Mouse (Mus musculus) liver, embryonic 14.5 days (tissue): ENCODE data around the gene Myh9. TPM values are rescaled to one million over a fixed set of nuclear protein-coding genes. Genes with fewer than 3 reads are reported as not detected.

Experiments used
- ATAC-seq: fragments of 200-750 bp; cut with Nextera tagmentation; 2 replicates; pipeline ENCODE4 v1.8.0; 2017; ENCODE audit warnings: moderate number of reproducible peaks, mild to moderate bottlenecking, moderate library complexity; ENCODE audit not compliant: insufficient read depth
- DNase-seq, 3 experiments: peaks; one replicate each; pipeline ENCODE4 v3.0.0-alpha.2; 2012 to 2013; ENCODE audit warnings: low read depth in 3 of 3, low spot score in 3 of 3
- H3K27ac ChIP-seq: fragments of 300-500 bp; sonication (generic); 2 replicates; pipeline ENCODE4 v1.5.1; 2014; ENCODE audit warnings: moderate library complexity, mild to moderate bottlenecking, control low read depth, inconsistent platforms
- H3K27me3 ChIP-seq: fragments of 300-500 bp; sonication (generic); 2 replicates; pipeline ENCODE4 v1.6.1; 2014; ENCODE audit warnings: mild to moderate bottlenecking, low read length, moderate library complexity; ENCODE audit not compliant: control insufficient read depth, insufficient read depth
- H3K36me3 ChIP-seq: fragments of 300-500 bp; sonication (generic); replicated peaks from 2 replicates; pipeline ENCODE4 v1.6.1; 2014; ENCODE audit warnings: low read depth; ENCODE audit not compliant: control insufficient read depth, insufficient read depth
- H3K4me1 ChIP-seq, 2 experiments: fragments of 200-500 bp in 1 of 2; fragments of 300-500 bp in 1 of 2; sonication (generic) in 1 of 2; replicated peaks; 2 replicates each; pipeline ENCODE4 v1.6.1; 2012 to 2014; ENCODE audit warnings: antibody characterized with exemption in 1 of 2, inconsistent platforms in 1 of 2, low read length in 1 of 2; ENCODE audit not compliant: control insufficient read depth in 2 of 2, insufficient read depth in 2 of 2
- H3K4me2 ChIP-seq: fragments of 300-500 bp; sonication (generic); 2 replicates; pipeline ENCODE4 v1.6.1; 2014; ENCODE audit warnings: low read depth, mild to moderate bottlenecking, control low read depth, moderate library complexity
- H3K4me3 ChIP-seq, 2 experiments: fragments of 200-500 bp in 1 of 2; fragments of 300-500 bp in 1 of 2; sonication (generic) in 1 of 2; 2 replicates each; pipeline ENCODE4 v1.5.1; 2012 to 2014; ENCODE audit warnings: low read depth in 2 of 2, low read length in 2 of 2, mild to moderate bottlenecking in 2 of 2, control low read depth in 1 of 2, inconsistent platforms in 1 of 2, moderate library complexity in 1 of 2; ENCODE audit not compliant: insufficient read depth in 1 of 2
- H3K9ac ChIP-seq: fragments of 300-500 bp; sonication (generic); replicated peaks from 2 replicates; pipeline ENCODE4 v1.6.1; 2014; ENCODE audit warnings: mild to moderate bottlenecking, control low read depth, moderate library complexity
- H3K9me3 ChIP-seq: fragments of 300-500 bp; sonication (generic); 2 replicates; pipeline ENCODE4 v1.6.1; 2016; ENCODE audit warnings: low read length, mixed read lengths; ENCODE audit not compliant: control insufficient read depth
- CTCF ChIP-seq: IDR thresholded peaks from 2 replicates; pipeline ENCODE4 v1.5.1; 2016; ENCODE audit warnings: antibody characterized with exemption, low read depth, control low read depth
- EP300 ChIP-seq: IDR thresholded peaks from 2 replicates; pipeline ENCODE4 v1.6.1; 2016; ENCODE audit warnings: antibody characterized with exemption, low read depth
- WGBS: fragments of 180-500 bp; shearing (Covaris S2); extraction: QIAGEN DNeasy Blood & Tissue Kit; methylation state at CpG from one replicate; pipeline ENCODE4 v1.1.7; 2014; ENCODE audit not compliant: insufficient replicate concordance; 5-methylcytosine and 5-hydroxymethylcytosine counted together
- polyA plus RNA-seq, 2 experiments: library from polyadenylated mRNA; depleted of rRNA in 1 of 2; stranded (reverse) in 1 of 2; unstranded in 1 of 2; fragments of >200 nt; fragmentation: Nextera tagmentation in 1 of 2; extraction: Ambion mirVana in 1 of 2; gene quantifications; 2 replicates each; pipeline versions ENCODE4 v1.2.1 to v1.2.3; 2012 to 2014

The Myh9 gene
- polyA plus RNA-seq (2012; rRNA removed) (14.2 and 21.9 TPM in 2 replicates), polyA plus RNA-seq (2014; fragmentation: Nextera tagmentation; extraction: Ambion mirVana) (21.3 and 23.1 TPM in 2 replicates)

DNA sequence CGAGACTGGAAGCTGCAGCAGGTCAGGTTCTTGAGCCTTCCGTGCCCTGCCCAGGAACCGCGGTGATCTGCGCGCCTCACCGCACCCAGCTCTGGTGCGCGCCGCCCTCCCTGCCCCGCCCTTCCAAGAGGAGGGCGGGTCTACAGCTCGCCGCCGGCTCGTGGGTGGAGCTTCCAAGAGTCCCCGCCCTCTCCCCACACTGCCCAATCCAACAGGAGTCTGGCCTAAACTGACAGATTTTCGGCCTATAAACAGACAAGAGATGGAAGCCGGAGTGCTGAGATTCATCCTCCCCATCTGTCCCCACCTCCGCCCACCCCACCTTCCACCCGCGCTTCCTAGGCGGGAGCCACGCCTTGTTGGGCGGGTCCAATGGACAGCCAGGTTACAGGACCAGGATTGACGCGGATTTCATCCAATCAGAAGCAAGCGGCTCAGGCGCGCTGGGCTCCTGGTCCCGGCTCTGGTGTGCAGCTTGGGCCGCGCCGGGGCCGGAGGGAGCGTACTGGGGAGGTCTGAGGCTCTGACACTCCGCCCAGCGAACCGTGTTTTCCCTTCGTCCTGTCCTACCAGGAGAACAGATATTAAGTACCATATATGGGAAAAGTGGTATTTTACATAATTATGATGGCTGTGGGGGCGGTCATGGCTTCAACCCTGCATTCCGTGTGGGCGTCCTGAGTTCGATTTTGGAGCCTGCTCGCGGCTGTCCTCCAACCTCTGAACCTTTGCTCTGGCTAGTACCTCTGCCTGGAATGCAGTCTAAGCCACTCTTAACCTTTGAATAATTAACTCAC, at the start of gene Myh9:
Myh9 (minus strand) TSS at position 129 of the 797 bp plus-strand sequence.
- TF ChIP-seq CTCF (no peak), EP300 (peak; percentile 33)
- peak within 1 kb of the TSS; percentile 79 for H3K27ac ChIP-seq
- WGBS: under 1% methylated on average over 44 of the region's 46 CpGs

DNA sequence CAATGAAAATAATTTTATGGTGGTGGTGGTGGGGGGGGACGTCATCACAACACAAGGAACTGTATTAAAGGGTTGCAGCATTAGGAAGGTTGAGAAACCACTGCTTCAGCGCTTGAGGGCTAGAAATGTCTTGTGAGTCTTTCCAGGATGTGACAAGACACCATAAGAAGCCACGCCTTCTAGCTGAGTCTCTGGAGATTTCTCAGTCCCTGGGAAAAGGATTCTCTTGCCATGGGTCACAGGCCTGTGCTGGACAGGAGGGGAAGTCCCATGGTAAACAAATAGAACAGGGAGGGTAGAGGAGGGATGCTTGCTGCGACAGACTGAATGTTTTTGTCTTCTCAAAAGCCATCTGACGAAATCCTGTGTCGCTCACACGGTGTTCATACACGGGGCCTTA, 49.8 kb upstream of the Myh9 start:
- no peak overlapping the region for H3K4me2 ChIP-seq
- 67% methylated on average over 8 of the region's 8 CpGs for WGBS
- no peaks in the 10 kb centered on the region for H3K4me1 ChIP-seq
- no peak overlapping the region for H3K9ac ChIP-seq
- DNase-seq (no peak), ATAC-seq (no peak)
- no peaks in the 10 kb centered on the region for H3K27me3 ChIP-seq
- H3K4me3 ChIP-seq: no peak overlapping the region
- TF ChIP-seq CTCF (no peak), EP300 (no peak)
- H3K27ac ChIP-seq: no peak overlapping the region
- H3K36me3 ChIP-seq: no peaks in the 10 kb centered on the region
- H3K9me3 ChIP-seq: no peaks in the 10 kb centered on the region

More for the DNA sequence above, at the start of gene Myh9:
- Histone ChIP-seq H3K27me3 (no peaks in the 10 kb centered on the region), H3K4me3 (peak within 1 kb of the TSS; percentile 78 to 96), H3K9me3 (no peaks in the 10 kb centered on the region), H3K9ac (peak within 1 kb of the TSS; percentile 81), H3K36me3 (no peaks in the 10 kb centered on the region), H3K4me2 (peak within 1 kb of the TSS; percentile 88), H3K4me1 (peaks cover 16 to 25% of the 10 kb centered on the region in 2 experiments)
- ATAC-seq (peak; percentile 91), DNase-seq (peak; percentile 99)

DNA sequence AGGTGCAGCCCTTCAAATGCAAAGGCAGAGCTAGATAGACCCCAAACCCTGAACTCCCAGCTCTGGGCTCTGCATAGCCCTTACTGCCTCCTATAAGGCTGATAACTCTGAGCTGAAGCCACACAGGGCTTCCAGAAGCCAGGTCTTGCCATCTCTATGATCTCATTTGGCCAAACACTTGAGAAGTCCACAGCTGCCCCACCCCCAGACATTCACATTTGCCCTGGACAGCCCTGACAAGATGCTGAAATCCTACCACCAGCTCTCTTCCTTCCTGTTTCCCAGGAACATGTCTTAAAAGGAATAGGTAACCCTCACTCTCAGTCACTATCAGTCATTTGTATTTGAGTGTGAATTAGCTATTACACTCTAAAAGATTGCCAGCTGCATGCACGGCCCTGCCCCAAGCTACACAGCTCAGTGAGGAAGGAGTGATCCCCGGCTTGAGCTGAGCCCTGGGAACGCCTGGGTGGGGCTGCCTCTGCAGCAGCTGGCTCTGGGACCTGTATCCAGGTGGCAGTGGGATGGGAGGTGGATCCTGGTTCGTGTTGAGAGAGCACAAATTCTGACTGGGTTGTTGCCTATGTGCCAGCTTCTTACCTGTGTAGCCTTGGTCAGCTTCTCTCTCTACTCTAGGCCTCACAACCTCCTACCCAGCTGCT, 47.9 kb upstream of the Myh9 start:
- 34% methylated on average over 4 of the region's 4 CpGs for WGBS
- ATAC-seq (no peak), DNase-seq (no peak)

DNA sequence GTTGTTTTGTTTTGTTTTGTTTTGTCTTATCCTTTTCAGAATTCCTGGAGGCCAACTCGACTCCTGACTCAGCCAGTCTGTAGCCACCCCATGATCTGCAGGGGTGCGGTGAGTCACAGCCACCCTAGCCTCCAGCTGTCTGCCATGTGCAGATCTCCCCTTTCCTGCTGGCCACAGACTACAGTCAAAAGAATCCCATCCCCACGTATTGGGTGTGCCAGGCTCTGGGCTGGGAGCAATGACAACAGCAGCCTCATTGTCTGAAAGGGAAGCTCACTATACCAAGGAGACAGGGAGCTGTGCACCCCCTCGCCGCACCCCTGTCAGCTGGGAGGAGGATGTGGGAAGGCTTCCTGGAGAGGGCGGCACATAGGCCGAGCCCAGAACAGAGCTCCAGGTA, 46.3 kb upstream of the Myh9 start:
- no peak overlapping the region for H3K9ac ChIP-seq
- no peak overlapping the region for H3K4me2 ChIP-seq
- no peaks in the 10 kb centered on the region for H3K27me3 ChIP-seq
- H3K9me3 ChIP-seq: no peaks in the 10 kb centered on the region
- H3K4me1 ChIP-seq: peaks cover 0 to 15% of the 10 kb centered on the region in 2 experiments; a peak in 2 of 4 replicates
- H3K36me3 ChIP-seq: no peaks in the 10 kb centered on the region
- no peak for ATAC-seq
- no peak for TF ChIP-seq CTCF
- no peak for TF ChIP-seq EP300
- H3K27ac ChIP-seq: no peak overlapping the region
- no peak for DNase-seq
- WGBS: 50% methylated on average over 7 of the region's 7 CpGs
- no peak overlapping the region for H3K4me3 ChIP-seq

More for the DNA sequence above, 47.9 kb upstream of the Myh9 start:
- Histone ChIP-seq H3K9ac (no peak overlapping the region), H3K27me3 (no peaks in the 10 kb centered on the region), H3K27ac (no peak overlapping the region), H3K4me1 (peaks cover 0 to 9% of the 10 kb centered on the region in 2 experiments; a peak in 2 of 4 replicates), H3K4me3 (no peak overlapping the region), H3K9me3 (no peaks in the 10 kb centered on the region), H3K4me2 (no peak overlapping the region), H3K36me3 (no peaks in the 10 kb centered on the region)
- no peak for TF ChIP-seq CTCF
- TF ChIP-seq EP300: no peak

DNA sequence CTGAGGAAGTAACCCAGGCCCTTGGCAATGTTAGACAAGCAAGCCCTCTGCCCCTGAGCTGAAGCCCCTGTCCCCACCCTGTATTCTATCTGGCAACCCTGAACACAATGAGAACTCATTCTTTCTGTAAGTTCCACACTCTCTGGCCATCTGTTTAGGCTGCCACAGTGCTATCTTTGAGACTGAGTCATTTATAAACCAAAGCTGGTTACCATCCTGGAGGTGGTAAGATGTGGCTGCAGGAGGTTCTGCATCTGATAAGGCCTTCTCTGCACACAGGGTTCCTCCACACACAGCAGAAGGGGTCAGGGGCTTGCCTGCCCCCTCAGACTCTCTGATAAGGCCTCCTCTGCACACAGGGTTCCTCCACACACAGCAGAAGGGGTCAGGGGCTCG, 45.1 kb upstream of the Myh9 start:
- WGBS: 28% methylated on average over 1 of the region's 1 CpGs
- ATAC-seq: no peak
- TF ChIP-seq CTCF (no peak), EP300 (no peak)
- H3K4me1 ChIP-seq: peaks cover 8 to 21% of the 10 kb centered on the region in 2 experiments
- no peaks in the 10 kb centered on the region for H3K27me3 ChIP-seq
- no peaks in the 10 kb centered on the region for H3K36me3 ChIP-seq
- no peak overlapping the region for H3K27ac ChIP-seq
- H3K4me2 ChIP-seq: no peak overlapping the region
- no peaks in the 10 kb centered on the region for H3K9me3 ChIP-seq
- H3K9ac ChIP-seq: no peak overlapping the region
- no peak for DNase-seq
- no peak overlapping the region for H3K4me3 ChIP-seq
